Mouse (Mus musculus) mature B cell (primary cell): ENCODE results near the gene Mcidas.
"Not testable (repeated sequence)": the region's sequence is repeated elsewhere in the genome, so short reads cannot be mapped to it uniquely, and the experiment has no call there.

ENCODE experiments used
- in situ Hi-C: fragments of 300-500 bp; cut with MboI; formaldehyde crosslinking; loops from 2 replicates; pipeline ENCODE4 v1.14.3; 2019

The Mcidas gene

DNA sequence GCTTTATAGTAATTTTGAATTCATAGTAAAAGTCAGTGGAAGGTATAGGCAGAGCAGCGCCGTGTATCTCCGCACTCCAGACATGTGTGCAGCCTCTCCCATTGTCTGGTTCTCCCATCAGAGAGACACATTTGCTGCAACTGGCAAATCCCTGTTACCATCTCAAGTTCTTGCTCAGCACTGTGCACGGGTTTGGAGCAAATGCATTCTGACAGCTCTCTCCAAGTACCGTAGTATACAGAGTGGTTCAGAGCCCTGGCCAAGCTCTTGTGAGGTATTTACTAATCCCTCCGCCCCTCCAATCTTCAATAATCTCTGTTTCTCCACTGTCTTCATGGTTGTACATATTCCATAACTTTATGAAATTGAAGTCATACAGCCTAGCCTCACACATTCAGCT, 19.0 kb downstream of the Mcidas start:
- in situ Hi-C loops: no loop called here

DNA sequence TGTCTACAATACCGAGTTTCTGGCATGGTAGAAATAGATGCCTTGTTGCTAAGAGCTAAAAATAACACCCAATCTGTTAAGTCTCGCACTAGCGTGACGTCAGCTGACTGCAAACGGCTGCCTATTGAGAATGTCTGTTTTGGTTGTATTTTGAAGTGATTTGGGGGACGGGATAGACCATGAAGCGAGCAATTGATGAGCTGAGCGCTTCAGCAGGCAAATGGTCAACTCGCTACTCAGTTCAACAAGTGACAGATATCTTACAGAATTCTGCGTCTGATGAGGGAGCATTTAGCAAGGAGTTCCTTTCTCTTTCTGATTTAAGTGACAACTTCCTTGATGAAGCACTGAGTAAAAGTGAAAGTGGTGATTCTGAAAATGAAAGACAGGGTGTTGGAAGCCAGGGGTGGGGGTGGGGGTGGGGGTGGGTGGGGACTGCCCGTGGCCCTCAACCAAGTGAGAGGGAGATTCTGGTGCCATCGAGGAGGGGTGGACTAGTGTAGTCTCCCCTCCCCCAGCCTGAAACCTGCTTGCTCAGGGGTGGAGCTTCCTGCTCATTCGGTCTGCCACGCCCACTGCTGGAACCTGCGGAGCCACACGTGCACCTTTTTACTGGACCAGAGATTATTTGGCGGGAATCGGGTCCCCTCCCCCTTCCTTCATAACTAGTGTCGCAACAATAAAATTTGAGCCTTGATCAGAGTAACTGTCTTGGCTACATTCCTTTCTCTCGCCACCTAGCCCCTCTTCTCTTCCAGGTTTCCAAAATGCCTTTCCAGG, 19.7 kb downstream of the Mcidas start:
- in situ Hi-C loops: not testable (repeated sequence)

DNA sequence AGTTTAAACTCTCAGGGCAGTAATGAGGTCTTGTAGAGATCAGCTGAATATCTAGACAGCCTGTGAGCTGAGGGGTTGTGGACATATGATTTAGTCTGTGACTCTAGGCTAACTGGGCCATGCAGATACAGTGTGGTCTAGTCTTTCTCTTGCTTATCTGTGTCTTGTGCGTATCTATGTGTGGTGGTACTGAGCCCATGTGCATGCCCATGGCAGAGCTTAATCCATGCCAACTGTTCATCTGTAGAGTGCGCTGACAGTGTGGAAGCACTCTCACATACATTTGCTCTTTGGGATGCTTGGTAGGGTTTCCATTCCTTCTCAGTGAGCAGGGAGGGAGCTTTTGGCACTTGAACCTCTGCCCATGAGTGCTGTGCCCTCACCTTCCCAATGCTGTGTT, 27.9 kb downstream of the Mcidas start:
- in situ Hi-C loops: no loop called here

DNA sequence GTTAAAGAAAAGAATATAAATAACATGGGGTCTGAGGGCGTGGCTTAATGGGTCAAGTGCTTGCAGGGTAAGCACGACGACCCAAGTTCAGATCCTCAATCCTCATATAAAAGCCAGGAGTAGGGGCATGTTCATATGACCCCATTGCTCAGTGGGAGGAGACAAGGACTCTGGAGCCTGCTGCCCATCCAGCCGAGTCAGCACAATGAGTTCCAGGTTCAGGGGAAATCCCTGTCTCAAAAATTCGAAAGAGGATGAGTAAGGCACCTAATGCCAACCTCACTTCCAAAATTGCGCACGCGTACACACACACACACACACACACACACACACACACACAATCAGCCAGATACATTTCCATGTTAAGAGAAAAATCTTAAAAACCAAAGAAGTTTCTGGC, 28.8 kb downstream of the Mcidas start:
- in situ Hi-C loops: no loop called here

DNA sequence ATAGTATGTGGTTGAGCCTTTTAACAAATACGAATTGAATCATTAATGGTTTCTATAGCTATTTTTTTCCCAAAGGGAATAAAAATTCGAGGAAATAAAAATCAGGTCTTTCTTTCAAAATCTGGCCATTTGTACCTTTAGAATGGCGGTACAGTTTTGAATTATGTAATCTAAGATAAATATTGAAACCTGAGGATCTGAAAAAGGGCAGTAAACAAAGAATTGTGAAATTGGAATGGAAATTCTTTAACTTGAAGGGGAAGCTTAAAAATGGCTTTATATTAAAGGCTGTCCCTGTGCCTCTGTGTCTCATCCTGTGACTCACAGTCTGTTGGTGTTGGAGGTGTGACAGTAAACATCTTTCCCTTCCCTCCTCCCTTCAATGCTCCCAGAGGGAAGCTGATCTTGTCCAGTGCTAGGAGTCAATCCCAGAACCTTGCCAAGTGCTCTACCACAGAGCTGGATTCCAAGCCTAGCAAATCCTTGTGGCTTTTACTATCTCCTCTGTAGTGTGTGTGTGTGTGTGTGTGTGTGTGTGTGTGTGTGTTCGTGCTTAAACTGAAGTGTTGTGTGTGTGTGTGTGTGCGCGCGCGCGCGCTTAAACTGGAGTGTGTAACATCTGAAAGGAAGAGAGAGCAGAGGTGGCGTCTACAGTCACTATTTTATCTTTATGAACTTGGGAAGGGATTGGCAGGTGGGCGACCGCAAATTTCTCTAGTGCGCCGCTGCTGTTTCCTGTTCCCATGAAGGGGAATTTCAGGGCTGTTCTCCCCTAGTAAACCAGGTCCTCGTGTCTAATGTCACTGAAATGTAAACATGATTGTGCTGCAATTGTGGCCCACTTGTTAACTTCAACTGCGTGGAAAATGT, 29.9 kb downstream of the Mcidas start:
- in situ Hi-C loops: no loop called here

DNA sequence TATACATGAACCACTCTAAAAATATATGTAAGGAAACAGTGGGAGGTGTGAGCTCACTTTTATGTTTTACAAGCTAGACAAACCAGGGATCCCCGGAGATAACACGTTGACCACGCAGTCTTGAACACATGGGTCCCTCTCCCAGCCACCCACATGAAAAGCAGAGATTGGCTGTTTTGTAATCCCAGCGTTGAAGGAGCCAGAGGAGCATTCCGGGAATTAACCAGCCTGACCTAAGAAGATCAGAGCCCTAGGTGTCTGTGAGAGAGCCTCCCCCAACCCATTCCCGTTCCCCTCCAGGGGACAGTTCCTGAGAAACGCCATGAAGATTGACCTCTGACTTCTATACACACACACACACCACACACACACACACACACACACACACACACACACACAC, 37.7 kb downstream of the Mcidas start:
- in situ Hi-C loops: loop anchor here (10.0 kb wide), 2 partner anchors 47 to 357 kb away; partner anchors contain the start of gene Ccno

DNA sequence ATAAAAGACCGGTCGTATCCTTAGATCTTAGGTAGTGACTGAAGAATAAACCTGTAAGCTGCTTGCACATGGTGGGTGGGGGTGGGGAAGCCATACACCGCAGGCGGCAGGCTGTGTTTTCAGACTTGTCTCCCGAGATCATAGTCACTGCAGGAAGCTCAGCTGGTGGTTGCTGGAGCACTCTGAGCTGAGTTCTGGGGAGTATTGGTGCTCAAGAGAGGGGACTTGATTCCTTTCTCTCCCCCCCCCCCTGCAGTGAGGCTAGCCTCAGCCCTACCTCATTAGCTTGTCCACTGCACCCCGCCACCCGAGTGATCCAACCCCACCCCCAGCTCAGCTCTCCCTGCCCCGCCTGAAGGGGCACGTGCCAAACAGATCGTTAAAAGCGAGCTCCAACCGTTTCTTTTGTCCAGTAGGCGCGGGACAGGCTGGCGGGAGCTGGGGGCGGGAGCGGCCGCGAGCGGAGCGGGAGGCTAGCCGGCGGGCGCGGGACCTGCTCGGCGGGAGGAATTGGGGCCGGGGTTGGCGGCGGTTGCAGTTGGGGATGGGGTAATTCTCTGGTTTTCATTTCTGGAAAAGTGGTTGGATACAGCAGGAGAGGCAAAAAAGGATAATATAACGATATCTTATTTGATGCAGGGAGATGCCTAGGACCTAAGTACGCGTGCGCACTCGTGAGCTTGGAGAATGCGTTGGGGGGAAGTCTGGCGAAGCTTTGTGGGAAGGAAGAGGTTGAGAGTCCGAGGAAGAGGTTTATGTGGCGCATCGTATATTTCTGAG, 38.3 kb downstream of the Mcidas start:
- in situ Hi-C loops: loop anchor here (10.0 kb wide), 2 partner anchors 47 to 357 kb away; partner anchors contain the start of gene Ccno

DNA sequence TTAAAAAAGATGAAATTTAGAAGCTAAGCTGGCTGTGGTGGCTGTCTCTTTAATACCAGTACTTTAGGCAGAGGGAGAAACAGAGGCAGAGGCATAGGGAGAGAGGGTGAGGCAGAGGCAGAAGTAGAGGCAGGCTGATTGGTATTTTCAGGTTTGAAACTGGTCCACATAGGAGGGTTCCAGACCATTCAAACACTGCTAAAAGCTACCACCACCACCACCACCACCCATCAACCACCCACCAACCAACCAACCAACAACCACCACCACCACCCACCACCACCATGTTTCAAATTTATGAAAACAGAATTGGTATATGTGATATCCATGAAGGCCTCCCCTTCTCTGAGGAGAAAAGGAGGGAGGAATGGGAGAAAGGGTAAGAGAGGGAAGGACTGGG, 39.2 kb downstream of the Mcidas start:
- in situ Hi-C loops: loop anchor here (10.0 kb wide), 2 partner anchors 48 to 358 kb away; partner anchors contain the start of gene Ccno

DNA sequence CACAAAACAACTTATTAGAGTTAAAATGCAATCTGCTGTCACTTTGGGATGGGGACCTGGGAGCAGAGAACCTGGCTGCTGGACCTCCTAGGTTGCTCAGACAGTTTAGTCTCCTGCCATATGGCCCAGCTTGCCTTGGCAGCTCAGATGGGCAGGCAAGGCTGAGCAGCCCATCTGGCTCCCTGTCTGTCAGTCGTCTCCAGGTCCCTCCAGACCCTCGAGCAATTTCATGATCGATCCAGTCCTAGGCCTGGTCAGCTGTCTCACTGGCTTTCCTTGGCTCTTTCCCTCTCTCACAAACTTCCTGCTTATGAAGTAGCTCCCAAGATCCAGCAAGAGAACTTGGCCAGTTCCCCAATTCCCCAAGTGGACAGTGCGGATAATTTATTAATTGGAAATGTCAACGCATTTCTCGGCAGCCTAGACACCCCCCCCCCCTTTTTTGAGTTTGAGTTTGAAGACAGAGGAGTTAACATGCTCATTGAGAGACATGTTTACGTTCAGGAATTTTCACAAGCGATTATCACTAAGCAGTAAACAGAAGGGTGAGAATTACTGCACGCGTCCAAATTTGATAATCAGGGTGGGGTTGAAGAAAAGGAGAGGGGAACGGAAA, 40.7 kb downstream of the Mcidas start:
- in situ Hi-C loops: loop anchor here (10.0 kb wide), 2 partner anchors 50 to 360 kb away; partner anchors contain the start of gene Ccno

DNA sequence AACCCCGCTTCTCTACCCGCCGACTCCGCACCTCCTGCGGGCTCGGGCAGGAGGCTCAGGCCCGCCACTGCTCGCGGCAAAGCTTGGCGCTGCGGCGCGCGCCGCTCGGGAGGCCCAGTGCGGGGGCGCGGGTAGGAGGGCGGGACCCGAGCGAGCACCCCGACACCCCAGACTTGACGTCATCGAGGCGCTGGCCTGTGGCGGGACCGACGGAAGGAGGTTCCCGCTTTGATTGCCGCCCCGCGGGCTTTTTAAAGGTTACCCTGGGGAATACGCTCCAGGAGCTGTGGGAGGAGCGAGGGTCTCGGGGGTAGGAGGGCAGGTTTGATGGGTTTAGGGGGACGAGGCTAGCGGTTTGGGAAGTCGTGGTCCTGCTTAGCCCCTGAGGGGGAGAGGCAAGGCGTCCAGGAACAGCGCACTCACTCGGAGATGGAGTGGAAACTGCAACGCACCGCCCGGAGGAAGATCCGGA, 41.3 kb downstream of the Mcidas start, which contains the start of gene Cdc20b:
Gene Cdc20b (plus strand): TSS at position 162 of the 472 bp plus-strand sequence.
- in situ Hi-C loops: loop anchor here (10.0 kb wide), 2 partner anchors 50 to 360 kb away; partner anchors contain the start of gene Ccno

DNA sequence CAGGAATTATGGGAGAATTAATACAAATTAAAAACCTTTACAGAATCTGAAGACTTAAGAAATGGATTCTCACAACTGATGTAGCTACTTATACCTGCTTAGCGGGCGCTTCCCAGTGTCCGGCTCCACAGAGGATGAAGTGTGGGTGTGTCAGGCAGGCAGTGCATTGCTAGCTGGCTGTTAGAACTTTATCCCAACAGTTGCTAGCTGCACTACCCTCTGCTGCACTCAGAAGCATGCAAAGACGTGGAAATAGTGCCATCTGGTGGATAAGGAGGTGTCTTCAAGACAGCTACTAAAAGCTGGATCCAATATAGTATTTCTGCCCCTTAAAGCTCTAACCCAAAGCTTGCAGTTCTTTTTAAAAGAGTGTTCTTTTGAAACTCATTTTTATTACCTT, 42.2 kb downstream of the Mcidas start:
- in situ Hi-C loops: loop anchor here (10.0 kb wide), 2 partner anchors 51 to 361 kb away; partner anchors contain the start of gene Ccno

DNA sequence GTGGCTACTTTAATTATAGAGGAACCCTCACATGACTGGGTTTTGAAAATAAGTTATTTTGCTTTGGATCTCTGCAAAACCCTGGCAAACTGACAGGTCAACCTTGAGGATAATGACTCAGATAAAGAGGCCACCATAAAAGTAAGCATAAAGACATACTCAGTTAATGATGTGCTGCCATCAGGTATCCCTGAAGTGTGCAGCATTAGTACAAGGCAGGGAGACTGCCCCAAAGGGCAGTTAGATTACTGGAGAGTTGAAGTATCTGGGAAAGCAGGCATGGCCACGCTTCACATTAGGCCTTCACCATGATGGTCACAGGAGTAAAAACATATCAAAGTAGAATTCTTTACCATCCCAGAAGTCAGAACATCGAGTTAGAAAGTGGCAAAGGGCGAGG, 51.2 kb downstream of the Mcidas start:
- in situ Hi-C loops: no loop called here

DNA sequence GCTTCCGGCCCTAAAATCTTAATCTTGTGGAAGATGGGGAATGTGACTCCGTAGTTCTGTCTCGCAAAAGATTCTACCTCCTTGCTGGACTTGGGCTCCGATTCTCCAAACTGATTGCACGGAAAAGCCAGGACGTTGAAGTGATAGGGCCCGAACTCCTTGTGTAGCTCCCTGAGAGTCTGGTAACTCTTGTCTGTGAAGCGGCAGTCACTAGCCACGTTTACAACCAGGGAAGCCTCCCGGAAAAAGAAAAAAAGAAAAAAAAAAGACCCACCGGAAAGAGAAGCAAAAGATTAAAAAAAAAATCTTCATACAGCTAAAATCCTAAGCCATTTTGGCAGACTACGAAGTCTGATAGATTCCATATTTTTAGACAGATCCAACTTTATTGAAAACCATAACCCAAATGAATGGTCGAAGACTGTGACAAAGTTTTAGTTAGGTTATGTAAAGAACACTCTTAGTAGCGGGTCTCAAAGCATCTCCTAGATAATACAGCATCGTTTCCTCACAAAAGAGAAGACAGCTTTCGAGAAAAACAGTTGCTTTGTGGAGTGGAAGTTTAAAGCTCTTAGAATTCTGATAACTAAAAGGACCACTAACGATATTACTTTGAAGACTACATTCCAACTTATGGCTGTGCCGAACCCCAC, 51.9 kb downstream of the Mcidas start:
- in situ Hi-C loops: no loop called here

DNA sequence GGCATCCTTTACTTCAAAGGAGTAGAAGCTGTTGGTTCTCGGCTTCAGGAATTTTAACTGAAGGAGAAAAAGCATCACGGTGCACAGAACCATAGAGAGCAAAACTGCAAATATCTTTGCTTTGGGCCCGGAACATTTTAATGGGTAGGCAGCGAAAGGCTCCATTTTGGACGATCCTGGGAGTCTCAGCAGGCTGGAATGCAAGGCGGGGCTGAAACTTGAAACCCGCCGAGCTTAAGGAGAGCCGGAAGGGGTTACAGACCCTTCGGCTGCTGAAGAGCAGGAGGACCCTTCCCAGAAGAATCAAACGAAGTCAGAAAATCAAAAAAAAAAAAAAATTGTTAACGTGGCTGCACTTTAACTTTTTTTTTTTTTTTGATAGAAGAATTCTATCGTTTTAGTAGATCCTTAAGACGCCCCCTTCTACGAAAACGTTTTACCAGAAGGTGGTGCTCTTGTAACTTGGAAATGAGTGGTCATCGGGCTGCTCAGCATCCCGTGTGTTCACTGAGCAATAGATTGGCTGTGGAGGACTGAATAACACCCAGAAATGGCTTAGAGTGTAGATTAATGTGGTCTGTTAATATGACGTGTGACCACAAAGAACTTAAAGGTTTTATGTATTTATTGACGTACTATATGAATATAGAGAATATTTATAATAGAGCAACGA, 52.7 kb downstream of the Mcidas start, which contains the start of gene Gpx8:
Gene Gpx8 (minus strand): TSS at position 200 of the 673 bp plus-strand sequence.
- in situ Hi-C loops: no loop called here

DNA sequence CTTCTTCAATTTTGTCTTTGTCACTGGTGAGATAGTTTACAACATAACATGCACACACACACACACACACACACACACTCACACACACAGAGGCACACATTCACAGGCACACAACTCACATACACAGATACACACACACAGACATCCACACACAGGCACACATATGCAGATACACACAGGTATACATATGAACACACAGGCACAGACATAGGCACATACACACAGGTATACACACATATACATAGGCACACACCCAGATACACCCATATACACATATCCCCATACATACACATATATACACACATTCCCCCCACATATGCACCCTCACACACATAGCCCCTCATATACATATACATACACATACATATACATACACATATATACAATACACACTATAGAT, 53.4 kb downstream of the Mcidas start:
- in situ Hi-C loops: no loop called here

DNA sequence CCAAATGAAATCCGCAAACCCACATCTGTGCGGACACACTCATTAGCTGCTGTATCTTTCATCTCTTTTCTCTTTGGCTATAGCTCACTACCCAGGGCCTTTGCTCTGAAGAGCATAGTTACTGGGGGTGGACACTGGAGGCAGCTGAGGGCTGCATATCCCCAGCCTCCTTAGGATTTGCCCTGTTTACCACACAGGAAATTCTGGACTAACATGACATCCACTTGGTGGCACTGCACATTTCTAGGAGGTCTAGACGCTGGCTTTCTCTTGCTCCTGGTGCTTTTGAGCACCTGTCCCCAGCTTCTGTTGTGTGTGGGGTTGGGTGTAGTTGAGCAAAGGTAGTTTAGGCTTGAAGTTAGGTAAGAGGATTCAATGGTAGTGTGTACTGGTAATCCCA, 54.0 kb downstream of the Mcidas start:
- in situ Hi-C loops: no loop called here
